Mouse (Mus musculus): Measurements from ENCODE around the gene Rps15. TPM values are rescaled to one million over a fixed set of nuclear protein-coding genes. Genes with fewer than 3 reads are reported as not detected.

Rps15 gene
- polyA plus RNA-seq, 1 experiment from 2014 or later: 671 TPM

DNA sequence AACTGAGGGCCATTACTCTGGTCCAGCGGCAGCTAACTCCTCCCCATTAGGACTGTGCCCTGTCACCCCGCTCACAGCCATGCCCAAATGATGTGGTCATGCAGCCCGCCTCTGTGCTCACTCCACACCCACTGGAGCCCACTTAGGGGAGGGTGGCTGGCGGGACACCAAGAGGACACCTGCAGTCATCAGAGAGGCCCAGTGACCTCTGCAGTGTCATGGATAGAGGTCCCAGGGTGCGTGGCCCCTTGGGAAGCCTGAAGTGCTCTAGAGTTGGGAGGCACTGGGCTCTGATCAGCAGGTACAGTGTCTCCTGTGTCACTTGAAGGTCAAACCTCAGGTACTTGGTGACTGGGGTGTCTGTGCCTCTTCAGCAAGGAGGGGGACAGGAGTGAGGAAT lies 4.6 kb downstream of the Rps15 start:
- H3K36me3 ChIP-seq: peaks cover 19% of the 10 kb centered on the region
- no peaks in the 10 kb centered on the region; the same call in none of the 2 replicates for H3K27me3 ChIP-seq
- no peak for ATAC-seq (ENCODE audit: low FRiP score, low read depth)
- 74% methylated on average over 5 of the region's 5 CpGs for WGBS
- peak overlapping the region; percentile 49 for H3K9ac ChIP-seq (replicated peaks)
- H3K9me3 ChIP-seq: no peaks in the 10 kb centered on the region
- H3K27ac ChIP-seq (replicated peaks): peak overlapping the region; percentile 98
- H3K4me3 ChIP-seq: peak overlapping the region; percentile 43
- H3K4me2 ChIP-seq (replicated peaks): peak overlapping the region; percentile 79
- peaks cover 86% of the 10 kb centered on the region for H3K4me1 ChIP-seq

DNA sequence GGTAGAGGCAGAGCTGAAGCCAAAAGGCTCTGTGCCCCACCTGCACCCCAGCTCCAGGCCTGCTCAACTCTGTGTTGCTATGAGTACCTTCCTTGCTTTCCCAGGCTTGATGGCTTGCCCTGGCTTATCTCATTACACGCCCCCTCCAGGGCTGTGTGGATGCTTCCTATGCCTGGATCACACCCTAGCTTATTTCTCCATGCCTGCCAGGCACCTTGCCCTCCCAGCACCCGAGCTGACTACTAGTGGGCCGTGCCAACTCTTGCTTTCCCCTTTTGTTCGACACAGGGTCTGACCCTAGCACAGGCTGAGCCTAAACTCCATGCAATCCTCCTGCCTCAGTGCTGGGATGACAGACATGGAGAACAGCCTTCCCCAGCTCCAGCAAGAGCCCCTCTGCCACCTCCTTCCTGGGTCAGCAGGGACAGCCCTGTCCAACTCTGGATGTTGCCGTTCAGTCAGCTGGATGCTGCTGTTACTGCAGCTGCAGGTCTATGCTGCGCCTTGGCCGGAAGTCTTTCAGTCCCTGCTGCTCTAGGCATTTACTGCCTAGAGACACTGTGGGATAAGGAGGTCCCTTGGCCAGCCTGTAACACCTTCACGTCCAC lies 5.4 kb downstream of the Rps15 start:
- no peaks in the 10 kb centered on the region; the same call in none of the 2 replicates for H3K27me3 ChIP-seq
- H3K4me1 ChIP-seq: peaks cover 91% of the 10 kb centered on the region
- peak overlapping the region; percentile 98 for H3K9ac ChIP-seq (replicated peaks)
- peak overlapping the region; percentile 79 for H3K4me2 ChIP-seq (replicated peaks)
- peak overlapping the region; percentile 98 for H3K27ac ChIP-seq (replicated peaks)
- peaks cover 28% of the 10 kb centered on the region for H3K36me3 ChIP-seq
- WGBS: 76% methylated on average over 8 of the region's 8 CpGs
- ATAC-seq (ENCODE audit: low FRiP score, low read depth): no peak
- H3K4me3 ChIP-seq: 0 out of 2 replicates have a peak overlapping the region, but pooled peaks have one; percentile 43
- H3K9me3 ChIP-seq: no peaks in the 10 kb centered on the region

GRCm38 (mm10) chr10:80298571-80299281 lies 6.5 kb downstream of the Rps15 start:
- H3K4me3 ChIP-seq: peak overlapping the region; percentile 78
- H3K27me3 ChIP-seq: no peaks in the 10 kb centered on the region; the same call in none of the 2 replicates
- peak overlapping the region; percentile 98 for H3K27ac ChIP-seq (replicated peaks)

GRCm38 (mm10) chr10:80299301-80299700 lies 7.0 kb downstream of the Rps15 start:
- 3% methylated on average over 15 of the region's 15 CpGs for WGBS
- ATAC-seq (ENCODE audit: low FRiP score, low read depth): no peak; the same call in 1 of the 2 replicates
- H3K4me3 ChIP-seq: peak overlapping the region; percentile 78
- H3K27me3 ChIP-seq: no peaks in the 10 kb centered on the region; the same call in none of the 2 replicates
- H3K9me3 ChIP-seq: no peaks in the 10 kb centered on the region
- peaks cover 31% of the 10 kb centered on the region for H3K36me3 ChIP-seq
- peak overlapping the region; percentile 79 for H3K4me2 ChIP-seq (replicated peaks)
- H3K9ac ChIP-seq (replicated peaks): peak overlapping the region; percentile 98
- H3K4me1 ChIP-seq: peaks cover 83% of the 10 kb centered on the region
- peak overlapping the region; percentile 98 for H3K27ac ChIP-seq (replicated peaks)

More at GRCm38 (mm10) chr10:80298571-80299281, 6.5 kb downstream of the Rps15 start:
- H3K4me2 ChIP-seq (replicated peaks): peak overlapping the region; percentile 79
- H3K36me3 ChIP-seq: peaks cover 31% of the 10 kb centered on the region
- H3K9me3 ChIP-seq: no peaks in the 10 kb centered on the region
- WGBS: 3% methylated on average over 26 of the region's 26 CpGs
- H3K9ac ChIP-seq (replicated peaks): peak overlapping the region; percentile 98
- ATAC-seq (ENCODE audit: low FRiP score, low read depth): peak; percentile 80
- peaks cover 88% of the 10 kb centered on the region for H3K4me1 ChIP-seq

DNA sequence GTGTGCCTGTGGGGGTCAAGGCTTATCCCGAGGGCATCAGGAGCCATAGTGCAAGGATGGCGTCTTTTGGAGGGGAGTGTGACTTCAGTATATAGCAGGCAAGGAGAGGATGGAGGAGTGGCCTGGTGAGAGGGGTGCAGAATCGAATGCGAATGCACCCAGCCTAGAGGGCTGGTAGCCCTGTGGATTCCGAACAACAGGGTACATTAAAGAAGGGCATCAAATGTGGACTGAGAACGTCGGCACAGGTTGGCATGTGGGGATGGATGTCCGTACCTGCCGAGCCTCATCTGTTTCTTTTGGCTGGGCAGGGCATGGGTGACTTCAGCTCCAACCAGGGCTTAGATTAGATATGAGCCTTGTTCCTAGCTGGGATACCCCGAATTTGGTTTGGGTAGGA lies 7.6 kb downstream of the Rps15 start:
- H3K27me3 ChIP-seq: no peaks in the 10 kb centered on the region; the same call in none of the 2 replicates
- H3K27ac ChIP-seq (replicated peaks): peak overlapping the region; percentile 98
- WGBS: 51% methylated on average over 10 of the region's 10 CpGs
- peaks cover 31% of the 10 kb centered on the region for H3K36me3 ChIP-seq
- peak overlapping the region; percentile 98 for H3K9ac ChIP-seq (replicated peaks)
- H3K4me3 ChIP-seq: peak overlapping the region; percentile 78
- no peak for ATAC-seq (ENCODE audit: low FRiP score, low read depth)
- H3K9me3 ChIP-seq: no peaks in the 10 kb centered on the region
- peaks cover 83% of the 10 kb centered on the region for H3K4me1 ChIP-seq
- H3K4me2 ChIP-seq (replicated peaks): peak overlapping the region; percentile 79

GRCm38 (mm10) chr10:80300672-80301181 lies 8.5 kb downstream of the Rps15 start:
- WGBS: 8% methylated on average over 11 of the region's 11 CpGs
- Histone ChIP-seq H3K4me3 (peak overlapping the region; percentile 78), H3K27me3 (no peaks in the 10 kb centered on the region; the same call in none of the 2 replicates), H3K36me3 (peaks cover 36% of the 10 kb centered on the region), H3K4me2 (replicated peaks) (peak overlapping the region; percentile 79), H3K9ac (replicated peaks) (peak overlapping the region; percentile 98), H3K27ac (replicated peaks) (peak overlapping the region; percentile 98), H3K9me3 (no peaks in the 10 kb centered on the region), H3K4me1 (peaks cover 75% of the 10 kb centered on the region)
- ATAC-seq (ENCODE audit: low FRiP score, low read depth): peak; percentile 70

- H3K4me2 ChIP-seq (replicated peaks): peak overlapping the region; percentile 79
- H3K4me3 ChIP-seq: peak overlapping the region; percentile 78
- peak overlapping the region; percentile 78 for H3K9ac ChIP-seq (replicated peaks)
- no peak; the same call in 1 of the 2 replicates for ATAC-seq (ENCODE audit: low FRiP score, low read depth)
- peaks cover 69% of the 10 kb centered on the region for H3K4me1 ChIP-seq
- H3K9me3 ChIP-seq: no peaks in the 10 kb centered on the region
- WGBS: 67% methylated on average over 9 of the region's 10 CpGs
- H3K27ac ChIP-seq (replicated peaks): peak overlapping the region; percentile 98
- no peaks in the 10 kb centered on the region; the same call in none of the 2 replicates for H3K27me3 ChIP-seq
- peaks cover 44% of the 10 kb centered on the region for H3K36me3 ChIP-seq
These were observed 9.2 kb downstream of the Rps15 start for GRCm38 (mm10) chr10:80301256-80302081.

GRCm38 (mm10) chr10:80302082-80302355 lies 9.8 kb downstream of the Rps15 start:
- H3K4me3 ChIP-seq: peak overlapping the region; percentile 78
- no peaks in the 10 kb centered on the region; the same call in 1 of the 2 replicates for H3K27me3 ChIP-seq
- H3K4me2 ChIP-seq (replicated peaks): peak overlapping the region; percentile 79
- no peaks in the 10 kb centered on the region for H3K9me3 ChIP-seq
- H3K36me3 ChIP-seq: peaks cover 49% of the 10 kb centered on the region
- WGBS: 51% methylated on average over 5 of the region's 5 CpGs
- no peak for ATAC-seq (ENCODE audit: low FRiP score, low read depth)
- peaks cover 64% of the 10 kb centered on the region for H3K4me1 ChIP-seq
- peak overlapping the region; percentile 32; the same call in 1 of the 2 replicates for H3K27ac ChIP-seq (replicated peaks)
- H3K9ac ChIP-seq (replicated peaks): peak overlapping the region; percentile 78

DNA sequence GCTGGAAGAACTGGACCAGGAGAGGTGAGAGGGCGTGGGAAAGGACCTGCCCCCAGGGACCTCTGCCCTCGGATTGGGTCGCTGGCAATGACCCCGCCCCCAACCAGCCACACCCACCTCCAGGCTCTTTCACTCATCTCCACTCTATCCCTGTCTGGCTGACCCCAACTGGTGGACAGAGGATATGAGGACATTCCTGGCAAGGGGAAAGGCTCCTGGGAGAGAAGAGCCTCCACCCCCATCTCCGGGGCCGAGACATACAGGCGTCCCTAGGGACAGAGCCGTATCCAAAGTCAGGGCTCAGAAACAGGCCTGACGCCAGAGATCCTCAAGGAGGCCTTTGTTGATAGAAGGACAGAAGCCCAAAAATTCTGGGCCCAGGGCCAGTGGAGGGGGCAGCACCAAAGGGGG lies 10.2 kb downstream of the Rps15 start:
- Histone ChIP-seq H3K27me3 (no peaks in the 10 kb centered on the region; the same call in 1 of the 2 replicates), H3K4me2 (replicated peaks) (peak overlapping the region; percentile 79), H3K4me1 (peaks cover 59% of the 10 kb centered on the region), H3K9ac (replicated peaks) (peak overlapping the region; percentile 78), H3K36me3 (peaks cover 54% of the 10 kb centered on the region), H3K4me3 (peak overlapping the region; percentile 78), H3K9me3 (no peaks in the 10 kb centered on the region), H3K27ac (replicated peaks) (no peak overlapping the region)
- ATAC-seq (ENCODE audit: low FRiP score, low read depth): no peak
- WGBS: 19% methylated on average over 9 of the region's 9 CpGs

DNA sequence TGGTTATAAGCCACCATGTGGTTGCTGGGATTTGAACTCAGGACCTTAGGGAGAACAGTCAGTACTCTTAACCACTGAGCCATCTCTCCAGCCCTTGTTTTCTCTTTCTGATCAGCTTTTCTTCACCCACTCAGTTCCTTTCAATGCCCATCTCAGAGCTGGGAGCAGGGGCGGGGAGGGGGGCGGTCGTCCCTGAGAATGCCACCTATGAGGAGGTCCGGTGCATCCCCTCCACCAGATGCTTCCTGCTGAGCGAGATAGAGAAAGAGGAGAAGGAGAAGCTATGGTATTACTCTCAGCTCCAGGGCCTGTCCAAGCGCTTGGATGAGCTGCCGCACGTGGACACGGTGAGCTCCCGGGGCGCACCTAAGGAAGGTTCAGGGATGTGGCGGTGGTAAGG lies 12.2 kb downstream of the Rps15 start:
- Histone ChIP-seq H3K9ac (replicated peaks) (no peak overlapping the region), H3K27ac (replicated peaks) (no peak overlapping the region), H3K4me3 (no peak overlapping the region), H3K4me1 (peaks cover 40% of the 10 kb centered on the region), H3K36me3 (peaks cover 74% of the 10 kb centered on the region), H3K9me3 (no peaks in the 10 kb centered on the region), H3K27me3 (no peaks in the 10 kb centered on the region; the same call in 1 of the 2 replicates), H3K4me2 (replicated peaks) (peak overlapping the region; percentile 28)
- ATAC-seq (ENCODE audit: low FRiP score, low read depth): no peak
- WGBS: 44% methylated on average over 12 of the region's 12 CpGs

DNA sequence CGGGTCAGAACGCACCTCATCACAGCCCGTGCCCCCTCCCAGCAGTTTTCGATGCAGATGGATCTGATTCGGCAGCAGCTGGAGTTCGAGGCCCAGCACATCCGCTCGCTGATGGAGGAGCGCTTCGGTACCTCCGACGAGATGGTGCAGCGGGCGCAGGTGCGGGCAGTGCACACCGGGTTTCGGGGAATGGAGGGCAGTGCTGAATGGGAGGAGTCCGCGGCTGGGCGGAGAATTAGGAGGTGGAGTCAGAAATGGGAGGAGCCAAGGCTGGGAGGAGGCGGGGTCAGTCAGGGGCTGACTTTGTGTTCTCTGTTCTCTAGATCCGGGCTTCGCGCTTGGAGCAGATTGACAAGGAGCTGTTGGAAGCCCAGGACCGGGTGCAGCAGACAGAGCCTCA lies 12.6 kb downstream of the Rps15 start:
- H3K9ac ChIP-seq (replicated peaks): no peak overlapping the region
- H3K4me2 ChIP-seq (replicated peaks): peak overlapping the region; percentile 28
- no peak overlapping the region for H3K27ac ChIP-seq (replicated peaks)
- H3K4me1 ChIP-seq: peaks cover 36% of the 10 kb centered on the region
- no peak for ATAC-seq (ENCODE audit: low FRiP score, low read depth)
- peaks cover 78% of the 10 kb centered on the region for H3K36me3 ChIP-seq
- 30% methylated on average over 25 of the region's 25 CpGs for WGBS
- no peaks in the 10 kb centered on the region for H3K9me3 ChIP-seq
- H3K27me3 ChIP-seq: no peaks in the 10 kb centered on the region
- H3K4me3 ChIP-seq: no peak overlapping the region

Measured in midbrain, embryonic 12.5 days (tissue).